Mouse (Mus musculus) olfactory bulb, adult 2 months (tissue): ENCODE measurements around the gene Ube2l3. TPM values are rescaled to one million over a fixed set of nuclear protein-coding genes. Genes with fewer than 3 reads are reported as not detected.

ENCODE experiments used
- H3K27ac ChIP-seq: fragments of 200-500 bp; 2 replicates; pipeline ENCODE4 v1.5.1; 2012; ENCODE audit warnings: low read depth, low read length; ENCODE audit not compliant: insufficient read depth
- H3K4me1 ChIP-seq: fragments of 200-500 bp; 2 replicates; pipeline ENCODE4 v1.6.1; 2012; ENCODE audit warnings: low read length; ENCODE audit not compliant: control insufficient read depth, insufficient read depth
- H3K4me3 ChIP-seq: fragments of 200-500 bp; 2 replicates; pipeline ENCODE4 v1.5.1; 2012; ENCODE audit warnings: mild to moderate bottlenecking, low read depth, low read length, moderate library complexity; ENCODE audit not compliant: insufficient read depth
- CTCF ChIP-seq: fragments of 200-500 bp; IDR thresholded peaks from 2 replicates; pipeline ENCODE4 v1.5.1; 2012; ENCODE audit warnings: low read depth, mild to moderate bottlenecking, low read length, moderate library complexity; ENCODE audit not compliant: insufficient read depth
- POLR2A ChIP-seq: fragments of 200-500 bp; IDR thresholded peaks from 2 replicates; pipeline ENCODE4 v1.6.1; 2012; ENCODE audit warnings: mild to moderate bottlenecking, low read depth, low read length, moderate library complexity; ENCODE audit not compliant: insufficient read depth
- WGBS: fragments of 180-500 bp; shearing (Covaris S2); methylation state at CpG from one replicate; pipeline ENCODE4 v1.1.7; 2018; 5-methylcytosine and 5-hydroxymethylcytosine counted together
- polyA plus RNA-seq: library from polyadenylated mRNA; stranded (reverse); fragments of >200 nt; gene quantifications from 2 replicates; pipeline ENCODE4 v1.2.4, GENCODE M21; 2012; ENCODE audit warnings: low replicate concordance; ENCODE audit not compliant: missing spikeins, insufficient read depth, insufficient read length

The Ube2l3 gene
- polyA plus RNA-seq, 1 experiment, result not detected

- Histone ChIP-seq H3K4me1 (no peaks in the 10 kb centered on the region), H3K4me3 (no peak overlapping the region), H3K27ac (no peak overlapping the region)
- TF ChIP-seq POLR2A, result no peak
- no peak for TF ChIP-seq CTCF
- WGBS, result 68% methylated on average over 8 of the region's 8 CpGs
Observed at GRCm38 (mm10) chr16:17216934-17217633, 14.6 kb upstream of the Ube2l3 start.

GRCm38 (mm10) chr16:17209981-17210838 lies 7.8 kb upstream of the Ube2l3 start:
- 10% methylated on average over 48 of the region's 48 CpGs for WGBS
- Histone ChIP-seq H3K27ac (no peak overlapping the region), H3K4me1 (peaks cover 23% of the 10 kb centered on the region), H3K4me3 (peak overlapping the region; percentile 51)
- peak; percentile 75 for TF ChIP-seq CTCF
- TF ChIP-seq POLR2A, result no peak

GRCm38 (mm10) chr16:17209404-17209960 lies 7.0 kb upstream of the Ube2l3 start:
- Histone ChIP-seq H3K4me1 (peaks cover 23% of the 10 kb centered on the region), H3K4me3 (peak overlapping the region; percentile 51), H3K27ac (no peak overlapping the region)
- WGBS, result 2% methylated on average over 37 of the region's 37 CpGs
- TF ChIP-seq POLR2A, result no peak
- no peak; the same call in 1 of the 2 replicates for TF ChIP-seq CTCF

GRCm38 (mm10) chr16:17208389-17209361 lies 6.2 kb upstream of the Ube2l3 start, which contains the start of gene Rimbp3:
TSS of gene Rimbp3 (plus strand) at chr16:17208603.
- TF ChIP-seq POLR2A (no peak), CTCF (peak; percentile 91)
- Histone ChIP-seq H3K4me1 (peaks cover 23% of the 10 kb centered on the region), H3K27ac (no peak within 1 kb of the TSS), H3K4me3 (peak within 1 kb of the TSS; percentile 51)
- 1% methylated on average over 85 of the region's 85 CpGs for WGBS

- H3K27ac ChIP-seq, result no peak overlapping the region
- WGBS, result 6% methylated on average over 6 of the region's 6 CpGs
- H3K4me1 ChIP-seq, result peaks cover 19% of the 10 kb centered on the region
- H3K4me3 ChIP-seq, result no peak overlapping the region
- TF ChIP-seq POLR2A (no peak), CTCF (no peak)
Observed at GRCm38 (mm10) chr16:17204990-17205389, 2.5 kb upstream of the Ube2l3 start.

- Histone ChIP-seq H3K27ac (no peak overlapping the region), H3K4me3 (no peak overlapping the region), H3K4me1 (peaks cover 5% of the 10 kb centered on the region; the same call in 1 of the 2 replicates)
- WGBS, result 39% methylated on average over 2 of the region's 2 CpGs
- TF ChIP-seq CTCF, result no peak
- no peak for TF ChIP-seq POLR2A
Observed at GRCm38 (mm10) chr16:17201977-17202376, 472 bp downstream of the Ube2l3 start.

GRCm38 (mm10) chr16:17200953-17201707 lies 1.3 kb downstream of the Ube2l3 start:
- Histone ChIP-seq H3K4me1 (peaks cover 5% of the 10 kb centered on the region; the same call in 1 of the 2 replicates), H3K4me3 (peak overlapping the region; percentile 79), H3K27ac (peak overlapping the region; percentile 64)
- WGBS, result under 1% methylated on average over 72 of the region's 72 CpGs
- TF ChIP-seq CTCF (no peak), POLR2A (peak; percentile 40; the same call in 1 of the 2 replicates)
